Mouse (Mus musculus): ENCODE measurements around the gene Vmn2r12. TPM values are rescaled to one million over a fixed set of nuclear protein-coding genes. Genes with fewer than 3 reads are reported as not detected.
"Not testable (repeated sequence)": the region's sequence is repeated elsewhere in the genome, so short reads cannot be mapped to it uniquely, and the experiment has no call there.

The Vmn2r12 gene
- total RNA-seq (2018; cell fraction: chromatin; rRNA removed) = not detected
- total RNA-seq (2018; cell fraction: cytosol; rRNA removed) = not detected
- not detected for total RNA-seq (2018; cell fraction: nucleus; rRNA removed)
- polyA plus RNA-seq (2018) = not detected in 3 replicates

GRCm38 (mm10) chr5:109097850-109098249 is at the start of gene Vmn2r12:
Vmn2r12 (minus strand) TSS chr5:109097950.
- not testable (repeated sequence) for H3K4me3 ChIP-seq (ENCODE audit: inconsistent target); H3K27ac ChIP-seq; H3K79me2 ChIP-seq (ENCODE audit: inconsistent target); H3K36me3 ChIP-seq (ENCODE audit: inconsistent target)
- 86% methylated on average over 5 of the region's 5 CpGs for WGBS (ENCODE audit: missing documents)

- no peak overlapping the region for H3K27ac ChIP-seq
- WGBS (ENCODE audit: missing documents) = 79% methylated on average over 2 of the region's 2 CpGs
- H3K4me3 ChIP-seq (ENCODE audit: inconsistent target) = no peak overlapping the region
- H3K79me2 ChIP-seq (ENCODE audit: inconsistent target) = no peaks in the 10 kb centered on the region
- no peaks in the 10 kb centered on the region for H3K36me3 ChIP-seq (ENCODE audit: inconsistent target)
Observed at GRCm38 (mm10) chr5:109139546-109139945, 41.8 kb upstream of the Vmn2r12 start.

GRCm38 (mm10) chr5:109136731-109137130 is 39.0 kb upstream of the Vmn2r12 start:
- no peak overlapping the region for H3K27ac ChIP-seq
- no peaks in the 10 kb centered on the region for H3K79me2 ChIP-seq (ENCODE audit: inconsistent target)
- no peaks in the 10 kb centered on the region for H3K36me3 ChIP-seq (ENCODE audit: inconsistent target)
- WGBS (ENCODE audit: missing documents) = 79% methylated on average over 2 of the region's 2 CpGs
- H3K4me3 ChIP-seq (ENCODE audit: inconsistent target) = no peak overlapping the region

- WGBS (ENCODE audit: missing documents) = 87% methylated on average over 3 of the region's 3 CpGs
- not testable (repeated sequence) for H3K79me2 ChIP-seq (ENCODE audit: inconsistent target); H3K4me3 ChIP-seq (ENCODE audit: inconsistent target); H3K36me3 ChIP-seq (ENCODE audit: inconsistent target); H3K27ac ChIP-seq
Observed at GRCm38 (mm10) chr5:109096482-109096881, 1.3 kb downstream of the Vmn2r12 start.

- not testable (repeated sequence) for H3K36me3 ChIP-seq (ENCODE audit: inconsistent target); H3K4me3 ChIP-seq (ENCODE audit: inconsistent target); H3K27ac ChIP-seq; H3K79me2 ChIP-seq (ENCODE audit: inconsistent target)
- WGBS (ENCODE audit: missing documents) = 55% methylated on average over 4 of the region's 4 CpGs
Observed at GRCm38 (mm10) chr5:109072016-109072415, 25.7 kb downstream of the Vmn2r12 start.

GRCm38 (mm10) chr5:109059469-109059868 is 38.3 kb downstream of the Vmn2r12 start, which contains the start of gene Vmn2r11:
Vmn2r11 (minus strand) TSS chr5:109059569.
- H3K79me2 ChIP-seq (ENCODE audit: inconsistent target); H3K4me3 ChIP-seq (ENCODE audit: inconsistent target); H3K36me3 ChIP-seq (ENCODE audit: inconsistent target); H3K27ac ChIP-seq: not testable (repeated sequence)
- WGBS (ENCODE audit: missing documents) = 88% methylated on average over 2 of the region's 3 CpGs

GRCm38 (mm10) chr5:109055286-109055685 is 42.5 kb downstream of the Vmn2r12 start:
- H3K79me2 ChIP-seq (ENCODE audit: inconsistent target) = no peaks in the 10 kb centered on the region
- H3K27ac ChIP-seq = no peak overlapping the region
- H3K4me3 ChIP-seq (ENCODE audit: inconsistent target) = no peak overlapping the region
- no peaks in the 10 kb centered on the region for H3K36me3 ChIP-seq (ENCODE audit: inconsistent target)
- WGBS (ENCODE audit: missing documents) = 67% methylated on average over 1 of the region's 1 CpGs

Other genes starting within 250 kb of the Vmn2r12 start
- gene Vmn2r9, start 245.3 kb downstream of the Vmn2r12 start, polyA plus RNA-seq (2018) = not detected in 3 replicates
- gene Vmn2r10, start 91.4 kb downstream of the Vmn2r12 start, polyA plus RNA-seq (2018) = not detected in 3 replicates
- gene Vmn2r11, start 38.4 kb downstream of the Vmn2r12 start, polyA plus RNA-seq (2018) = not detected in 3 replicates
- not detected in 3 replicates for gene Vmn2r13, start 94.2 kb upstream of the Vmn2r12 start, polyA plus RNA-seq (2018)
- gene Vmn2r14, start 126.8 kb upstream of the Vmn2r12 start, polyA plus RNA-seq (2018) = not detected in 3 replicates
- not detected in 3 replicates for gene Vmn2r15, start 199.7 kb upstream of the Vmn2r12 start, polyA plus RNA-seq (2018)
- not detected in 3 replicates for gene Vmn2r16, start 232.2 kb upstream of the Vmn2r12 start, polyA plus RNA-seq (2018)

Data from macrophage (primary cell).